Mouse (Mus musculus) retina, embryonic 14.5 days (tissue): ENCODE data around the gene Olfr395.
"Not testable (repeated sequence)": the region's sequence is repeated elsewhere in the genome, so short reads cannot be mapped to it uniquely, and the experiment has no call there.

ENCODE experiments used
- DNase-seq: peaks from one replicate; pipeline ENCODE4 v3.0.0-alpha.2; 2015; ENCODE audit warnings: low spot score

The Olfr395 gene

DNA sequence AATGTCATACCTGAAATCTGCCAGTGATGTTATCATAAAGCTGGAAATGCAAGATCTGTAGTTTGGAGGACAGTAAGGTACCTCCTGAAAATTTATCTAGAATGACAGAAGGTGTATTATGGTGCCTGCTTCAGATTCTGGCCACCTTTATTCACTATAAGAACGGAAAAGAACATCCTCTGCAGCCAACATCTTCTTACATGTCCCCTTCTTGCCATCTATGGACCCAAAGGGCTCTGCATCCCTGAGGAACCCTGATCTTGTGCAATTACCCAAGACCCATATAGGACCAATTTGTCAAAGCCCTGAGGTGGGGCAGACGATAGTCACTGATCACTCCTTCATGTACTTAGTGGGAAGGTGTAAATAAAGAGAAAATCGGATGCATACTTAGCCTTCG is at the start of gene Olfr395:
Gene Olfr395, minus strand, starts transcription at position 101 of the 400 bp plus-strand sequence.
- not testable (repeated sequence) for DNase-seq

GRCm38 (mm10) chr11:73936377-73936776 is 27.3 kb upstream of the Olfr395 start, which contains the start of gene Olfr23:
Olfr23 (plus strand) TSS chr11:73936677.
- no peak for DNase-seq

GRCm38 (mm10) chr11:73890671-73891070 is 18.4 kb downstream of the Olfr395 start, which contains the start of gene Olfr394:
Olfr394 (minus strand) TSS chr11:73890771.
- no peak for DNase-seq
